Mouse (Mus musculus): ENCODE results near the gene Padi4. TPM values are rescaled to one million over a fixed set of nuclear protein-coding genes. Genes with fewer than 3 reads are reported as not detected.
A peak's percentile ranks its signal among the peaks of the same experiment; 100 is the strongest.

Gene Padi4
- polyA plus RNA-seq, 1 experiment = 3.1 TPM

GRCm38 (mm10) chr4:140723192-140723591 lies 50.8 kb downstream of the Padi4 start:
- no peak overlapping the region for H3K4me3 ChIP-seq (replicated peaks)
- no peaks in the 10 kb centered on the region for H3K9me3 ChIP-seq
- H3K27me3 ChIP-seq (replicated peaks) = no peaks in the 10 kb centered on the region
- H3K4me1 ChIP-seq = peaks cover 28% of the 10 kb centered on the region
- peaks cover 79% of the 10 kb centered on the region for H3K36me3 ChIP-seq (replicated peaks; ENCODE audit: low read length)
- TF ChIP-seq FLI1 (IDR thresholded peaks at IDR 0.05; ENCODE audit: low read length) (no peak), GATA1 (IDR thresholded peaks at IDR 0.05; ENCODE audit: borderline replicate concordance, low read length) (no peak)

GRCm38 (mm10) chr4:140722710-140723109 lies 51.3 kb downstream of the Padi4 start:
- no peak for TF ChIP-seq FLI1 (IDR thresholded peaks at IDR 0.05; ENCODE audit: low read length)
- TF ChIP-seq GATA1 (IDR thresholded peaks at IDR 0.05; ENCODE audit: borderline replicate concordance, low read length) = no peak
- Histone ChIP-seq H3K36me3 (replicated peaks; ENCODE audit: low read length) (peaks cover 84% of the 10 kb centered on the region), H3K4me1 (peaks cover 32% of the 10 kb centered on the region), H3K27me3 (replicated peaks) (no peaks in the 10 kb centered on the region), H3K4me3 (replicated peaks) (no peak overlapping the region), H3K9me3 (no peaks in the 10 kb centered on the region)

GRCm38 (mm10) chr4:140721968-140722490 lies 52.0 kb downstream of the Padi4 start:
- no peak for TF ChIP-seq GATA1 (IDR thresholded peaks at IDR 0.05; ENCODE audit: borderline replicate concordance, low read length)
- TF ChIP-seq FLI1 (IDR thresholded peaks at IDR 0.05; ENCODE audit: low read length) = no peak
- H3K36me3 ChIP-seq (replicated peaks; ENCODE audit: low read length) = peaks cover 90% of the 10 kb centered on the region

GRCm38 (mm10) chr4:140720091-140720490 lies 53.9 kb downstream of the Padi4 start:
- Histone ChIP-seq H3K36me3 (replicated peaks; ENCODE audit: low read length) (peaks cover 97% of the 10 kb centered on the region), H3K27me3 (replicated peaks) (no peaks in the 10 kb centered on the region), H3K9me3 (no peaks in the 10 kb centered on the region), H3K4me3 (replicated peaks) (no peak overlapping the region), H3K4me1 (peaks cover 56% of the 10 kb centered on the region)
- TF ChIP-seq GATA1 (IDR thresholded peaks at IDR 0.05; ENCODE audit: borderline replicate concordance, low read length) = no peak
- TF ChIP-seq FLI1 (IDR thresholded peaks at IDR 0.05; ENCODE audit: low read length) = no peak

More at GRCm38 (mm10) chr4:140721968-140722490, 52.0 kb downstream of the Padi4 start:
- no peaks in the 10 kb centered on the region for H3K9me3 ChIP-seq
- H3K4me3 ChIP-seq (replicated peaks) = no peak overlapping the region
- no peaks in the 10 kb centered on the region for H3K27me3 ChIP-seq (replicated peaks)
- H3K4me1 ChIP-seq = peaks cover 37% of the 10 kb centered on the region

- TF ChIP-seq GATA1 (IDR thresholded peaks at IDR 0.05; ENCODE audit: borderline replicate concordance, low read length) = no peak
- no peak for TF ChIP-seq FLI1 (IDR thresholded peaks at IDR 0.05; ENCODE audit: low read length)
- no peaks in the 10 kb centered on the region for H3K27me3 ChIP-seq (replicated peaks)
- H3K4me1 ChIP-seq = peaks cover 70% of the 10 kb centered on the region
- no peaks in the 10 kb centered on the region for H3K9me3 ChIP-seq
- H3K4me3 ChIP-seq (replicated peaks) = no peak overlapping the region
- H3K36me3 ChIP-seq (replicated peaks; ENCODE audit: low read length) = peaks cover 95% of the 10 kb centered on the region
Observed at GRCm38 (mm10) chr4:140718436-140718835, 55.6 kb downstream of the Padi4 start.

- H3K4me1 ChIP-seq = peaks cover 84% of the 10 kb centered on the region
- TF ChIP-seq FLI1 (IDR thresholded peaks at IDR 0.05; ENCODE audit: low read length) (no peak), GATA1 (IDR thresholded peaks at IDR 0.05; ENCODE audit: borderline replicate concordance, low read length) (no peak)
- H3K27me3 ChIP-seq (replicated peaks) = no peaks in the 10 kb centered on the region
- peaks cover 96% of the 10 kb centered on the region for H3K36me3 ChIP-seq (replicated peaks; ENCODE audit: low read length)
- no peaks in the 10 kb centered on the region for H3K9me3 ChIP-seq
- no peak overlapping the region for H3K4me3 ChIP-seq (replicated peaks)
Observed at GRCm38 (mm10) chr4:140716994-140717393, 57.0 kb downstream of the Padi4 start.

- H3K36me3 ChIP-seq (replicated peaks; ENCODE audit: low read length) = peaks cover 96% of the 10 kb centered on the region
- H3K4me3 ChIP-seq (replicated peaks) = no peak overlapping the region
- no peaks in the 10 kb centered on the region for H3K27me3 ChIP-seq (replicated peaks)
- no peaks in the 10 kb centered on the region for H3K9me3 ChIP-seq
- TF ChIP-seq FLI1 (IDR thresholded peaks at IDR 0.05; ENCODE audit: low read length) (no peak), GATA1 (IDR thresholded peaks at IDR 0.05; ENCODE audit: borderline replicate concordance, low read length) (no peak)
- H3K4me1 ChIP-seq = peaks cover 88% of the 10 kb centered on the region
Observed at GRCm38 (mm10) chr4:140714586-140714985, 59.5 kb downstream of the Padi4 start.

- Histone ChIP-seq H3K36me3 (replicated peaks; ENCODE audit: low read length) (peaks cover 98% of the 10 kb centered on the region), H3K27me3 (replicated peaks) (no peaks in the 10 kb centered on the region), H3K9me3 (no peaks in the 10 kb centered on the region), H3K4me3 (replicated peaks) (peak overlapping the region; percentile 64), H3K4me1 (peaks cover 93% of the 10 kb centered on the region)
- no peak for TF ChIP-seq FLI1 (IDR thresholded peaks at IDR 0.05; ENCODE audit: low read length)
- TF ChIP-seq GATA1 (IDR thresholded peaks at IDR 0.05; ENCODE audit: borderline replicate concordance, low read length) = no peak
Observed at GRCm38 (mm10) chr4:140713480-140714365, 60.3 kb downstream of the Padi4 start.

GRCm38 (mm10) chr4:140711360-140711759 lies 62.7 kb downstream of the Padi4 start:
- no peaks in the 10 kb centered on the region for H3K9me3 ChIP-seq
- TF ChIP-seq FLI1 (IDR thresholded peaks at IDR 0.05; ENCODE audit: low read length) (no peak), GATA1 (IDR thresholded peaks at IDR 0.05; ENCODE audit: borderline replicate concordance, low read length) (no peak)
- no peak overlapping the region for H3K4me3 ChIP-seq (replicated peaks)
- H3K36me3 ChIP-seq (replicated peaks; ENCODE audit: low read length) = peaks cover 96% of the 10 kb centered on the region
- peaks cover 92% of the 10 kb centered on the region for H3K4me1 ChIP-seq
- H3K27me3 ChIP-seq (replicated peaks) = no peaks in the 10 kb centered on the region

- Histone ChIP-seq H3K27me3 (replicated peaks) (no peaks in the 10 kb centered on the region), H3K4me3 (replicated peaks) (no peak overlapping the region), H3K36me3 (replicated peaks; ENCODE audit: low read length) (peaks cover 96% of the 10 kb centered on the region), H3K4me1 (peaks cover 92% of the 10 kb centered on the region), H3K9me3 (no peaks in the 10 kb centered on the region)
- no peak for TF ChIP-seq GATA1 (IDR thresholded peaks at IDR 0.05; ENCODE audit: borderline replicate concordance, low read length)
- no peak for TF ChIP-seq FLI1 (IDR thresholded peaks at IDR 0.05; ENCODE audit: low read length)
Observed at GRCm38 (mm10) chr4:140710781-140711180, 63.3 kb downstream of the Padi4 start.

Data from megakaryocyte, embryonic 14.5 days (primary cell).